Mouse (Mus musculus): ENCODE data around the gene Pawr. TPM values are rescaled to one million over a fixed set of nuclear protein-coding genes. Genes with fewer than 3 reads are reported as not detected.
A peak's percentile ranks its signal among the peaks of the same experiment; 100 is the strongest.

The Pawr gene
- polyA plus RNA-seq, 1 experiment from 2014 or later = 4.2 TPM

- Histone ChIP-seq H3K4me2 (ENCODE audit: low read length) (no peak overlapping the region), H3K27ac (ENCODE audit: low read depth, low read length) (no peak overlapping the region), H3K27me3 (replicated peaks; ENCODE audit: control insufficient read depth, insufficient read depth, low read length) (no peaks in the 10 kb centered on the region), H3K9me3 (replicated peaks; ENCODE audit: control insufficient read depth, low read length) (no peaks in the 10 kb centered on the region), H3K36me3 (ENCODE audit: control insufficient read depth, insufficient read depth, low read length) (no peaks in the 10 kb centered on the region), H3K4me3 (ENCODE audit: low read depth, low read length) (no peak overlapping the region), H3K4me1 (ENCODE audit: control insufficient read depth, insufficient read depth, low read length) (peaks cover 11% of the 10 kb centered on the region), H3K9ac (ENCODE audit: low read length) (no peak overlapping the region)
- WGBS = 96% methylated on average over 12 of the region's 12 CpGs
- DNase-seq (ENCODE audit: low spot score) (no peak), ATAC-seq (0 out of 2 replicates have a peak, but pooled peaks have one; percentile 22)
Observed at GRCm38 (mm10) chr10:108356601-108357187, 24.8 kb downstream of the Pawr start.

- Histone ChIP-seq H3K4me3 (ENCODE audit: low read depth, low read length) (no peak overlapping the region), H3K27me3 (replicated peaks; ENCODE audit: control insufficient read depth, insufficient read depth, low read length) (no peaks in the 10 kb centered on the region), H3K4me1 (ENCODE audit: control insufficient read depth, insufficient read depth, low read length) (peaks cover 16% of the 10 kb centered on the region), H3K9me3 (replicated peaks; ENCODE audit: control insufficient read depth, low read length) (no peaks in the 10 kb centered on the region), H3K36me3 (ENCODE audit: control insufficient read depth, insufficient read depth, low read length) (no peaks in the 10 kb centered on the region), H3K9ac (ENCODE audit: low read length) (no peak overlapping the region), H3K4me2 (ENCODE audit: low read length) (no peak overlapping the region), H3K27ac (ENCODE audit: low read depth, low read length) (no peak overlapping the region)
- DNase-seq (ENCODE audit: low spot score) = no peak
- ATAC-seq = no peak
- 82% methylated on average over 16 of the region's 16 CpGs for WGBS
Observed at GRCm38 (mm10) chr10:108359974-108360373, 28.1 kb downstream of the Pawr start.

- no peaks in the 10 kb centered on the region for H3K9me3 ChIP-seq (replicated peaks; ENCODE audit: control insufficient read depth, low read length)
- 46% methylated on average over 6 of the region's 6 CpGs for WGBS
- ATAC-seq = no peak
Observed at GRCm38 (mm10) chr10:108360801-108361200, 28.9 kb downstream of the Pawr start.

GRCm38 (mm10) chr10:108361419-108362155 is 29.7 kb downstream of the Pawr start:
- ATAC-seq = peak; percentile 23; the same call in 1 of the 2 replicates
- no peak overlapping the region for H3K9ac ChIP-seq (ENCODE audit: low read length)
- DNase-seq (ENCODE audit: low spot score) = peak; percentile 73
- no peak overlapping the region for H3K4me2 ChIP-seq (ENCODE audit: low read length)
- H3K27me3 ChIP-seq (replicated peaks; ENCODE audit: control insufficient read depth, insufficient read depth, low read length) = no peaks in the 10 kb centered on the region
- no peak overlapping the region for H3K27ac ChIP-seq (ENCODE audit: low read depth, low read length)
- H3K9me3 ChIP-seq (replicated peaks; ENCODE audit: control insufficient read depth, low read length) = no peaks in the 10 kb centered on the region
- no peaks in the 10 kb centered on the region for H3K36me3 ChIP-seq (ENCODE audit: control insufficient read depth, insufficient read depth, low read length)
- 18% methylated on average over 9 of the region's 9 CpGs for WGBS
- H3K4me3 ChIP-seq (ENCODE audit: low read depth, low read length) = no peak overlapping the region
- H3K4me1 ChIP-seq (ENCODE audit: control insufficient read depth, insufficient read depth, low read length) = peaks cover 15% of the 10 kb centered on the region; the same call in 1 of the 2 replicates

More at GRCm38 (mm10) chr10:108360801-108361200, 28.9 kb downstream of the Pawr start:
- Histone ChIP-seq H3K27me3 (replicated peaks; ENCODE audit: control insufficient read depth, insufficient read depth, low read length) (no peaks in the 10 kb centered on the region), H3K27ac (ENCODE audit: low read depth, low read length) (no peak overlapping the region), H3K4me3 (ENCODE audit: low read depth, low read length) (no peak overlapping the region), H3K4me1 (ENCODE audit: control insufficient read depth, insufficient read depth, low read length) (peaks cover 15% of the 10 kb centered on the region; the same call in 1 of the 2 replicates), H3K9ac (ENCODE audit: low read length) (no peak overlapping the region), H3K36me3 (ENCODE audit: control insufficient read depth, insufficient read depth, low read length) (no peaks in the 10 kb centered on the region), H3K4me2 (ENCODE audit: low read length) (no peak overlapping the region)
- no peak for DNase-seq (ENCODE audit: low spot score)

GRCm38 (mm10) chr10:108363932-108364331 is 32.0 kb downstream of the Pawr start:
- no peak for DNase-seq (ENCODE audit: low spot score)
- ATAC-seq = no peak
- Histone ChIP-seq H3K4me2 (ENCODE audit: low read length) (no peak overlapping the region), H3K4me3 (ENCODE audit: low read depth, low read length) (no peak overlapping the region), H3K27me3 (replicated peaks; ENCODE audit: control insufficient read depth, insufficient read depth, low read length) (no peaks in the 10 kb centered on the region), H3K9me3 (replicated peaks; ENCODE audit: control insufficient read depth, low read length) (no peaks in the 10 kb centered on the region), H3K9ac (ENCODE audit: low read length) (no peak overlapping the region), H3K4me1 (ENCODE audit: control insufficient read depth, insufficient read depth, low read length) (peaks cover 15% of the 10 kb centered on the region; the same call in 1 of the 2 replicates), H3K27ac (ENCODE audit: low read depth, low read length) (no peak overlapping the region), H3K36me3 (ENCODE audit: control insufficient read depth, insufficient read depth, low read length) (no peaks in the 10 kb centered on the region)
- 31% methylated on average over 9 of the region's 9 CpGs for WGBS

- Histone ChIP-seq H3K27ac (ENCODE audit: low read depth, low read length) (peak overlapping the region; percentile 41; the same call in 1 of the 2 replicates), H3K4me3 (ENCODE audit: low read depth, low read length) (peak overlapping the region; percentile 16), H3K27me3 (replicated peaks; ENCODE audit: control insufficient read depth, insufficient read depth, low read length) (no peaks in the 10 kb centered on the region), H3K4me2 (ENCODE audit: low read length) (peak overlapping the region; percentile 43), H3K9ac (ENCODE audit: low read length) (no peak overlapping the region; the same call in 1 of the 2 replicates), H3K4me1 (ENCODE audit: control insufficient read depth, insufficient read depth, low read length) (peaks cover 15% of the 10 kb centered on the region; the same call in 1 of the 2 replicates), H3K9me3 (replicated peaks; ENCODE audit: control insufficient read depth, low read length) (no peaks in the 10 kb centered on the region), H3K36me3 (ENCODE audit: control insufficient read depth, insufficient read depth, low read length) (no peaks in the 10 kb centered on the region)
- 16% methylated on average over 26 of the region's 26 CpGs for WGBS
- peak; percentile 87 for DNase-seq (ENCODE audit: low spot score)
- peak; percentile 64 for ATAC-seq
Observed at GRCm38 (mm10) chr10:108364946-108365719, 33.2 kb downstream of the Pawr start.

GRCm38 (mm10) chr10:108366251-108366650 is 34.3 kb downstream of the Pawr start:
- Histone ChIP-seq H3K36me3 (ENCODE audit: control insufficient read depth, insufficient read depth, low read length) (no peaks in the 10 kb centered on the region), H3K27me3 (replicated peaks; ENCODE audit: control insufficient read depth, insufficient read depth, low read length) (no peaks in the 10 kb centered on the region), H3K4me1 (ENCODE audit: control insufficient read depth, insufficient read depth, low read length) (peaks cover 14% of the 10 kb centered on the region; the same call in 1 of the 2 replicates), H3K4me2 (ENCODE audit: low read length) (no peak overlapping the region), H3K4me3 (ENCODE audit: low read depth, low read length) (no peak overlapping the region), H3K9me3 (replicated peaks; ENCODE audit: control insufficient read depth, low read length) (no peaks in the 10 kb centered on the region), H3K27ac (ENCODE audit: low read depth, low read length) (0 out of 2 replicates have a peak overlapping the region, but pooled peaks have one; percentile 41), H3K9ac (ENCODE audit: low read length) (no peak overlapping the region)
- ATAC-seq = peak; percentile 28
- WGBS = 33% methylated on average over 5 of the region's 5 CpGs
- peak; percentile 62 for DNase-seq (ENCODE audit: low spot score)

GRCm38 (mm10) chr10:108368358-108368757 is 36.4 kb downstream of the Pawr start:
- no peak overlapping the region for H3K27ac ChIP-seq (ENCODE audit: low read depth, low read length)
- no peak overlapping the region for H3K9ac ChIP-seq (ENCODE audit: low read length)
- no peaks in the 10 kb centered on the region for H3K36me3 ChIP-seq (ENCODE audit: control insufficient read depth, insufficient read depth, low read length)
- peaks cover 6% of the 10 kb centered on the region; the same call in 1 of the 2 replicates for H3K4me1 ChIP-seq (ENCODE audit: control insufficient read depth, insufficient read depth, low read length)
- H3K4me2 ChIP-seq (ENCODE audit: low read length) = no peak overlapping the region
- ATAC-seq (no peak), DNase-seq (ENCODE audit: low spot score) (no peak)
- no peaks in the 10 kb centered on the region for H3K27me3 ChIP-seq (replicated peaks; ENCODE audit: control insufficient read depth, insufficient read depth, low read length)
- no peaks in the 10 kb centered on the region for H3K9me3 ChIP-seq (replicated peaks; ENCODE audit: control insufficient read depth, low read length)
- 93% methylated on average over 6 of the region's 6 CpGs for WGBS
- H3K4me3 ChIP-seq (ENCODE audit: low read depth, low read length) = no peak overlapping the region
